Mouse (Mus musculus) lung, adult 2 months (tissue): ENCODE measurements around the gene Cntd1.

Source experiments
- CTCF ChIP-seq: fragments of 200-500 bp; IDR thresholded peaks from 2 replicates; pipeline ENCODE4 v1.5.1; 2011; ENCODE audit warnings: mild to moderate bottlenecking, low read length, control low read depth; ENCODE audit not compliant: insufficient read depth
- POLR2A ChIP-seq: fragments of 200-500 bp; IDR thresholded peaks from 2 replicates; pipeline ENCODE4 v1.6.1; 2011; ENCODE audit warnings: low read depth, mild to moderate bottlenecking, control low read depth, low read length, borderline replicate concordance; ENCODE audit errors: extremely low read depth

DNA sequence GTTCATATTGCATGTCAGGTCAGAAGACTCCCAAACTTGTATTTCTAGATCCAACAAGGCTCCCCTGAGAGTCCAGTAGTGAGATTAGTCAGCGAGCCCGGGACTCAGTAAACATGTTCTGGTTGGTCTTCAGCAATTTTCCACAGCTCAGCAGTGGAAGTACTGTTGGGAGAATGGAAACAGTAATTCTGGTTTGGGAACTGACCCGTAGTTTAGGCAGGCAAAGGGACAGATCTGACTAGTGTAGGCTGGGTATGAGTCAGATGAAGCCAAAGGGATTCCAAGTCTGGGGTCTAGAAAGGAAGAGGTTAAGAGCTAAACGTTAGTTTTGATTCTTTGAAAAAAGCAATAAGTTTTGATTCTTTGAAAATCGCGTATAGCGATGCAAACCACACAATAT is 25.9 kb upstream of the Cntd1 start:
- no peak for TF ChIP-seq POLR2A
- TF ChIP-seq CTCF = no peak
